Mouse (Mus musculus): ENCODE results near the gene Itprid2. TPM values are rescaled to one million over a fixed set of nuclear protein-coding genes. Genes with fewer than 3 reads are reported as not detected.
"Not testable (repeated sequence)": the region's sequence is repeated elsewhere in the genome, so short reads cannot be mapped to it uniquely, and the experiment has no call there.

The Itprid2 gene
- polyA plus RNA-seq (2015; fragmentation: Nextera tagmentation; extraction: Ambion mirVana): 2.3 and 2.8 TPM in 2 replicates

GRCm38 (mm10) chr2:79634528-79635400 lies at the start of gene Itprid2:
Itprid2 (plus strand) TSS chr2:79635352.
- H3K27me3 ChIP-seq: no peaks in the 10 kb centered on the region; the same call in 1 of the 2 replicates
- no peaks in the 10 kb centered on the region for H3K36me3 ChIP-seq
- DNase-seq (peak; percentile 96), ATAC-seq (ENCODE audit: low read depth) (peak; percentile 99)
- H3K4me1 ChIP-seq (replicated peaks): peaks cover 16% of the 10 kb centered on the region
- H3K4me2 ChIP-seq: peak within 1 kb of the TSS; percentile 99
- 3% methylated on average over 31 of the region's 46 CpGs for WGBS (ENCODE audit: insufficient replicate concordance)
- H3K9me3 ChIP-seq (replicated peaks): no peaks in the 10 kb centered on the region
- peak within 1 kb of the TSS; percentile 85 for H3K9ac ChIP-seq
- peak within 1 kb of the TSS; percentile 72 for H3K27ac ChIP-seq
- peak within 1 kb of the TSS; percentile 77 for H3K4me3 ChIP-seq (replicated peaks)

- Histone ChIP-seq H3K4me3 (replicated peaks) (no peak overlapping the region), H3K27me3 (no peaks in the 10 kb centered on the region), H3K9ac (no peak overlapping the region), H3K4me1 (replicated peaks) (0 out of 2 replicates have a peak, but pooled peaks cover 3% of the 10 kb centered on the region), H3K4me2 (no peak overlapping the region), H3K36me3 (no peaks in the 10 kb centered on the region), H3K27ac (no peak overlapping the region), H3K9me3 (replicated peaks) (no peaks in the 10 kb centered on the region)
- ATAC-seq (ENCODE audit: low read depth): no peak
- 82% methylated on average over 2 of the region's 2 CpGs for WGBS (ENCODE audit: insufficient replicate concordance)
- no peak for DNase-seq
These were observed 39.0 kb upstream of the Itprid2 start for GRCm38 (mm10) chr2:79596177-79596576.

GRCm38 (mm10) chr2:79597090-79597489 lies 38.1 kb upstream of the Itprid2 start:
- Histone ChIP-seq H3K27me3 (no peaks in the 10 kb centered on the region), H3K4me3 (replicated peaks) (no peak overlapping the region), H3K4me2 (no peak overlapping the region), H3K9me3 (replicated peaks) (no peaks in the 10 kb centered on the region), H3K9ac (no peak overlapping the region), H3K36me3 (no peaks in the 10 kb centered on the region), H3K27ac (no peak overlapping the region), H3K4me1 (replicated peaks) (peaks cover 12% of the 10 kb centered on the region)
- ATAC-seq (ENCODE audit: low read depth) (no peak), DNase-seq (no peak)

GRCm38 (mm10) chr2:79601109-79601508 lies 34.0 kb upstream of the Itprid2 start:
- WGBS (ENCODE audit: insufficient replicate concordance): 14% methylated on average over 2 of the region's 2 CpGs
- not testable (repeated sequence) for H3K27me3 ChIP-seq; H3K9me3 ChIP-seq (replicated peaks); DNase-seq; H3K9ac ChIP-seq; H3K36me3 ChIP-seq; H3K4me3 ChIP-seq (replicated peaks); ATAC-seq (ENCODE audit: low read depth); H3K4me2 ChIP-seq; H3K27ac ChIP-seq
- H3K4me1 ChIP-seq (replicated peaks): peaks cover 12% of the 10 kb centered on the region

- no peaks in the 10 kb centered on the region for H3K27me3 ChIP-seq
- no peaks in the 10 kb centered on the region for H3K9me3 ChIP-seq (replicated peaks)
- peaks cover 12% of the 10 kb centered on the region for H3K4me1 ChIP-seq (replicated peaks)
- DNase-seq (no peak), ATAC-seq (ENCODE audit: low read depth) (no peak)
- H3K4me2 ChIP-seq: no peak overlapping the region
- WGBS (ENCODE audit: insufficient replicate concordance): 19% methylated on average over 4 of the region's 4 CpGs
- H3K9ac ChIP-seq: no peak overlapping the region
- no peak overlapping the region for H3K27ac ChIP-seq
- no peak overlapping the region for H3K4me3 ChIP-seq (replicated peaks)
- no peaks in the 10 kb centered on the region for H3K36me3 ChIP-seq
These were observed 33.4 kb upstream of the Itprid2 start for GRCm38 (mm10) chr2:79601691-79602116.

- H3K4me3 ChIP-seq (replicated peaks): no peak overlapping the region
- H3K4me1 ChIP-seq (replicated peaks): peaks cover 12% of the 10 kb centered on the region
- H3K9me3 ChIP-seq (replicated peaks): no peaks in the 10 kb centered on the region
- no peaks in the 10 kb centered on the region for H3K36me3 ChIP-seq
- H3K9ac ChIP-seq: no peak overlapping the region
- no peak overlapping the region for H3K27ac ChIP-seq
- 73% methylated on average over 6 of the region's 6 CpGs for WGBS (ENCODE audit: insufficient replicate concordance)
- no peak for DNase-seq
- no peak for ATAC-seq (ENCODE audit: low read depth)
- no peak overlapping the region for H3K4me2 ChIP-seq
- H3K27me3 ChIP-seq: no peaks in the 10 kb centered on the region
These were observed 32.8 kb upstream of the Itprid2 start for GRCm38 (mm10) chr2:79602306-79602705.

GRCm38 (mm10) chr2:79603363-79603762 lies 31.8 kb upstream of the Itprid2 start:
- Histone ChIP-seq H3K27me3 (no peaks in the 10 kb centered on the region), H3K9ac (no peak overlapping the region), H3K4me2 (no peak overlapping the region), H3K4me1 (replicated peaks) (peaks cover 12% of the 10 kb centered on the region), H3K27ac (no peak overlapping the region), H3K9me3 (replicated peaks) (no peaks in the 10 kb centered on the region), H3K4me3 (replicated peaks) (no peak overlapping the region), H3K36me3 (no peaks in the 10 kb centered on the region)
- WGBS (ENCODE audit: insufficient replicate concordance): 71% methylated on average over 4 of the region's 4 CpGs
- ATAC-seq (ENCODE audit: low read depth) (no peak), DNase-seq (no peak)

- Histone ChIP-seq H3K9ac (no peak overlapping the region), H3K4me1 (replicated peaks) (peaks cover 10% of the 10 kb centered on the region), H3K9me3 (replicated peaks) (no peaks in the 10 kb centered on the region), H3K4me3 (replicated peaks) (no peak overlapping the region), H3K27ac (no peak overlapping the region), H3K36me3 (no peaks in the 10 kb centered on the region), H3K27me3 (no peaks in the 10 kb centered on the region), H3K4me2 (no peak overlapping the region)
- ATAC-seq (ENCODE audit: low read depth) (no peak), DNase-seq (no peak)
- 33% methylated on average over 2 of the region's 2 CpGs for WGBS (ENCODE audit: insufficient replicate concordance)
These were observed 29.1 kb upstream of the Itprid2 start for GRCm38 (mm10) chr2:79606033-79606432.

- H3K9me3 ChIP-seq (replicated peaks): no peaks in the 10 kb centered on the region
- DNase-seq: no peak
- no peak for ATAC-seq (ENCODE audit: low read depth)
- H3K4me3 ChIP-seq (replicated peaks): no peak overlapping the region
- 40% methylated on average over 2 of the region's 2 CpGs for WGBS (ENCODE audit: insufficient replicate concordance)
- H3K4me1 ChIP-seq (replicated peaks): no peaks in the 10 kb centered on the region
- H3K9ac ChIP-seq: no peak overlapping the region
- no peak overlapping the region for H3K4me2 ChIP-seq
- H3K27ac ChIP-seq: no peak overlapping the region
- H3K27me3 ChIP-seq: no peaks in the 10 kb centered on the region
- no peaks in the 10 kb centered on the region for H3K36me3 ChIP-seq
These were observed 28.0 kb upstream of the Itprid2 start for GRCm38 (mm10) chr2:79607181-79607580.

- no peak for DNase-seq
- no peak overlapping the region for H3K27ac ChIP-seq
- no peak overlapping the region for H3K4me3 ChIP-seq (replicated peaks)
- no peaks in the 10 kb centered on the region for H3K4me1 ChIP-seq (replicated peaks)
- H3K4me2 ChIP-seq: no peak overlapping the region
- no peaks in the 10 kb centered on the region for H3K36me3 ChIP-seq
- ATAC-seq (ENCODE audit: low read depth): no peak
- H3K27me3 ChIP-seq: no peaks in the 10 kb centered on the region
- WGBS (ENCODE audit: insufficient replicate concordance): 70% methylated on average over 8 of the region's 8 CpGs
- H3K9me3 ChIP-seq (replicated peaks): no peaks in the 10 kb centered on the region
- H3K9ac ChIP-seq: no peak overlapping the region
These were observed 26.7 kb upstream of the Itprid2 start for GRCm38 (mm10) chr2:79608301-79609074.

GRCm38 (mm10) chr2:79610894-79611293 lies 24.3 kb upstream of the Itprid2 start:
- Histone ChIP-seq H3K9ac (no peak overlapping the region), H3K36me3 (no peaks in the 10 kb centered on the region), H3K4me2 (no peak overlapping the region), H3K9me3 (replicated peaks) (no peaks in the 10 kb centered on the region), H3K27me3 (no peaks in the 10 kb centered on the region), H3K4me1 (replicated peaks) (no peaks in the 10 kb centered on the region), H3K4me3 (replicated peaks) (no peak overlapping the region), H3K27ac (no peak overlapping the region)
- DNase-seq (no peak), ATAC-seq (ENCODE audit: low read depth) (no peak)
- 26% methylated on average over 3 of the region's 3 CpGs for WGBS (ENCODE audit: insufficient replicate concordance)

Measured in liver, embryonic 13.5 days (tissue).